Mouse (Mus musculus) right cerebral cortex, adult 18-20 months (tissue): ENCODE measurements around the gene Resf1.
A peak's percentile ranks its signal among the peaks of the same experiment; 100 is the strongest.
"Not testable (repeated sequence)": the region's sequence is repeated elsewhere in the genome, so short reads cannot be mapped to it uniquely, and the experiment has no call there.

Experiments used
- DNase-seq: peaks from one replicate; pipeline ENCODE4 v3.0.0; 2022; ENCODE audit warnings: mixed read lengths

The Resf1 gene

GRCm38 (mm10) chr6:149308956-149309932, at the start of gene Resf1:
TSS of gene Resf1 (plus strand) at chr6:149309414.
- DNase-seq, result peak; percentile 92

GRCm38 (mm10) chr6:149260801-149261239, 48.4 kb upstream of the Resf1 start:
- DNase-seq, result no peak

- DNase-seq, result no peak
Measured at GRCm38 (mm10) chr6:149267951-149268350, 41.3 kb upstream of the Resf1 start.

- DNase-seq, result no peak
Measured at GRCm38 (mm10) chr6:149278248-149278731, 30.9 kb upstream of the Resf1 start.

GRCm38 (mm10) chr6:149278866-149279265, 30.3 kb upstream of the Resf1 start:
- no peak for DNase-seq

GRCm38 (mm10) chr6:149280511-149280910, 28.7 kb upstream of the Resf1 start:
- no peak for DNase-seq

- not testable (repeated sequence) for DNase-seq
Measured at GRCm38 (mm10) chr6:149288190-149288589, 21.0 kb upstream of the Resf1 start.

GRCm38 (mm10) chr6:149303231-149303630, 6.0 kb upstream of the Resf1 start:
- DNase-seq, result not testable (repeated sequence)

- DNase-seq, result no peak
Measured at GRCm38 (mm10) chr6:149307092-149307491, 2.1 kb upstream of the Resf1 start.

GRCm38 (mm10) chr6:149307801-149308200, 1.4 kb upstream of the Resf1 start:
- no peak for DNase-seq

- no peak for DNase-seq
Measured at GRCm38 (mm10) chr6:149310226-149310625, 1.0 kb downstream of the Resf1 start.

- DNase-seq, result no peak
Measured at GRCm38 (mm10) chr6:149311044-149311443, 1.8 kb downstream of the Resf1 start.

GRCm38 (mm10) chr6:149311778-149312177, 2.6 kb downstream of the Resf1 start:
- no peak for DNase-seq

- no peak for DNase-seq
Measured at GRCm38 (mm10) chr6:149312221-149312620, 3.0 kb downstream of the Resf1 start.

- no peak for DNase-seq
Measured at GRCm38 (mm10) chr6:149314918-149315317, 5.7 kb downstream of the Resf1 start.

- no peak for DNase-seq
Measured at GRCm38 (mm10) chr6:149323523-149324241, 14.5 kb downstream of the Resf1 start.

- DNase-seq, result no peak
Measured at GRCm38 (mm10) chr6:149324242-149324633, 15.0 kb downstream of the Resf1 start.

- no peak for DNase-seq
Measured at GRCm38 (mm10) chr6:149329071-149329470, 19.9 kb downstream of the Resf1 start.

- DNase-seq, result no peak
Measured at GRCm38 (mm10) chr6:149330332-149330731, 21.1 kb downstream of the Resf1 start.

GRCm38 (mm10) chr6:149333036-149333435, 23.8 kb downstream of the Resf1 start:
- DNase-seq, result no peak

- no peak for DNase-seq
Measured at GRCm38 (mm10) chr6:149337990-149338389, 28.8 kb downstream of the Resf1 start.

GRCm38 (mm10) chr6:149338622-149339021, 29.4 kb downstream of the Resf1 start:
- DNase-seq, result no peak

GRCm38 (mm10) chr6:149343802-149344201, 34.6 kb downstream of the Resf1 start:
- DNase-seq, result no peak

- no peak for DNase-seq
Measured at GRCm38 (mm10) chr6:149344372-149344771, 35.2 kb downstream of the Resf1 start.
